Mouse (Mus musculus): ENCODE data around the gene 1600014C23Rik.

The 1600014C23Rik gene

DNA sequence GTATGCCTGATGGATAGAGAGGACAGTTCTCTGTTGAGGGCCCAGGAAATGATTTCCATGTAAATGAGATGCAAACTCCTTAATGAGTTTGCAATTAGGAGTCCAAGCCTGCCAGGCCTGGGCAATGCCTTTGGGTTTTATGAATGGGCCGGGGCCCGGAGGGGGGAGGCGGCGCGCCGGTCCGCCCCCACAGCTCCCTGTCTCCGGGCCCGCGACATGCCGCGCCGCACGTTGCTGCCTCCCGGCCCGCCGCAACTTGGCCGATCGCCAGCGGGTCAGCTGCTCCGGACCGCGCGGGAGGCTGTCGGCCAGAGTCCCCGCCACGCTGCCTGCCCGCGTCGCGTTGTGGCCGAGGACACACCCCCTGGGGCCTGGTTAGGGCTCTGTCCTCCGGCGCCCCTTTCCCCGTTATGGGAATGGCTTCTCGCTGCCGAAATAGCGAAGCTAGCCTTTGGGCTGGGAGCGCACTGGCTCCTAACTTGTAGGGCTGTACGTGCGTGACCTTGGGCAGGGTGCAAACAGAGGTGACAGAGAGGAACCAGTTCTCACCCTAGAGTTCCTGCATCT lies at the start of gene 1600014C23Rik:
TSS of gene 1600014C23Rik (minus strand) at position 110 of the 567 bp plus-strand sequence.
- DNase-seq (ENCODE audit: low spot score in 2 of 2), result peak in 1 of 2 experiments; percentile 64

DNA sequence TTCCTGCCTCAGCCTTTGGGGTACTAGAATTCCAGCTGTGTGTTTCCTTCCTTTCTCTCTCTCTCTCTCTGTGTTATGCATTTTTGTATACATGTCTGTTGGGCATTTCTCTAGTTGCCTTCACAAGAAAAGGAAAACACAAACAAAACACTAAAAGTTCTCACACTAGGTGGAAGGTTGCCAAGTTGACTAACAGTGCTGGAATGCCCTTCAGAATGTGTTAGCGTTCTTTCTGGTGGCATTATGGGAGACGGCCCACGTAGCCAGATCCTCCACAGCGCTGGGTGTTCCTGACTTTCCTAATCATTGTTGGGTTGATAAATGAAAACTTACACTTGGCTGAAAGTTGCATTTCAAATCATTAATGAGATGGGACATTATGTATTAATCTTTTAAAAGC lies 44.8 kb upstream of the 1600014C23Rik start:
- DNase-seq (ENCODE audit: low spot score in 2 of 2), result no peak

GRCm38 (mm10) chr17:45777431-45777830 lies 43.8 kb upstream of the 1600014C23Rik start:
- no peak for DNase-seq (ENCODE audit: low spot score in 2 of 2)

GRCm38 (mm10) chr17:45776185-45776584 lies 42.5 kb upstream of the 1600014C23Rik start:
- no peak for DNase-seq (ENCODE audit: low spot score in 2 of 2)

- DNase-seq (ENCODE audit: low spot score in 2 of 2), result no peak
Measured at GRCm38 (mm10) chr17:45775468-45775867, 41.8 kb upstream of the 1600014C23Rik start.

GRCm38 (mm10) chr17:45772566-45772965 lies 38.9 kb upstream of the 1600014C23Rik start:
- DNase-seq (ENCODE audit: low spot score in 2 of 2), result no peak

GRCm38 (mm10) chr17:45772096-45772495 lies 38.5 kb upstream of the 1600014C23Rik start:
- no peak for DNase-seq (ENCODE audit: low spot score in 2 of 2)

DNA sequence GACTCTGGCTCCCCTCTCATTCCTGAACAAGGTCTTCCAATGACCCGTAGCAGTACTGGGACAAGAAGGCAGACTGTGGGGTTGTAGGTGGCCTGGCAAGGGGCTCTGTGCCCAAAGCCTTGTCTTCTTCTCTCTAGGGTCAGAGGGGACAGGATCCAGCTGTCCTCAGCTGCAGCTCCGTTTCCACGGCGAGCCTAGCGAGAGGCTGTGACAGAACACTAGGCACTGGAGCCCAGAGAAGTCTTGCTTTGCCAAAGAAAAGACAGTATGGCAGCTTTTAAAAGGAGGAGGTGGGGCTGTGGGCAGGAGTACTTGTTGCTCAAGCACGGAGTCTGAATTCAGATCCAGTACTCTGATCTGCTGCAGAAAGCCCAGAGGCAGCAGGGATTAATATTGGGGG lies 36.8 kb upstream of the 1600014C23Rik start:
- no peak for DNase-seq (ENCODE audit: low spot score in 2 of 2)

- no peak for DNase-seq (ENCODE audit: low spot score in 2 of 2)
Measured at GRCm38 (mm10) chr17:45769821-45770220, 36.2 kb upstream of the 1600014C23Rik start.

- DNase-seq (ENCODE audit: low spot score in 2 of 2), result no peak
Measured at GRCm38 (mm10) chr17:45767536-45768146, 34.0 kb upstream of the 1600014C23Rik start.

- peak; percentile 71 to 77 for DNase-seq (ENCODE audit: low spot score in 2 of 2)
Measured at GRCm38 (mm10) chr17:45766735-45767535, 33.3 kb upstream of the 1600014C23Rik start.

DNA sequence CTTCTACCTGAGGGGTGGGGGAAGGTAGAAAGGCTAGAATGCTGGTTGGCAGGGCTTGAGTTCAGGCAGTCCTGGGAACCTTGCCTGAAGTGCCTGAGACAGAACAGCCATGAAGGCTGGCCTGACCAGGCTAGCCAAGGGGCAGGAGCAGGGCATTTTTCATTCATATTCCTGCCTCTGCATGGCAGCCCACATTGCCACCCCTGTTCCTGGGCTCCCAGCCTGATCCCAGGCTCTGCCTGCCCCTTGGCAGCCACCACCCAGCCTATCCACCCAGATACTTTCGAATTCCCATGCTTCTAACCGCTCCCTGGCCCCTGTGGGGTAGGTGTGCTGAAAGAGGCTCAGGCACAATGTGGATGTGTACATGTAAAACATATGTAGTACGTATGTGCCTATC lies 32.3 kb upstream of the 1600014C23Rik start:
- DNase-seq (ENCODE audit: low spot score in 2 of 2), result no peak

DNA sequence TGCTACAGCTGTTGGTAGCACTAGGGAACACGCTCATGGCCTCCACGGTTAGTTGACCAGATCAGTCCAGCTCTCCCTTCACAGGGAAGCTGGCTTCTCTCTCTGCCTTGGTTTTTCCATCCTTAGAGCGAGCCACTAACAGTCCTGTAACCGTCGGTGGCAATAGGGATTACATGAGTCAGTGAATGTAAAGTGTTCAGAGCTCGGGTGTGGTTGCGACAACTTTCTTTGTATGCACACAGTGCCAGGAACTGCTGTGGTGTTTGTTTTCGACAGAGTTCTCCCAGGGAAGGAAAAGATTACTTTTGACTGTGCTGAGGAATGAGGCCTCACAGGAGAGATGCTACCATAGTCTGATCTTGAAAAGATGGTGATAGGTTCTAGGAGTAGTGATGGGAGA lies 29.5 kb upstream of the 1600014C23Rik start:
- no peak for DNase-seq (ENCODE audit: low spot score in 2 of 2)

GRCm38 (mm10) chr17:45761902-45762301 lies 28.3 kb upstream of the 1600014C23Rik start:
- no peak for DNase-seq (ENCODE audit: low spot score in 2 of 2)

DNA sequence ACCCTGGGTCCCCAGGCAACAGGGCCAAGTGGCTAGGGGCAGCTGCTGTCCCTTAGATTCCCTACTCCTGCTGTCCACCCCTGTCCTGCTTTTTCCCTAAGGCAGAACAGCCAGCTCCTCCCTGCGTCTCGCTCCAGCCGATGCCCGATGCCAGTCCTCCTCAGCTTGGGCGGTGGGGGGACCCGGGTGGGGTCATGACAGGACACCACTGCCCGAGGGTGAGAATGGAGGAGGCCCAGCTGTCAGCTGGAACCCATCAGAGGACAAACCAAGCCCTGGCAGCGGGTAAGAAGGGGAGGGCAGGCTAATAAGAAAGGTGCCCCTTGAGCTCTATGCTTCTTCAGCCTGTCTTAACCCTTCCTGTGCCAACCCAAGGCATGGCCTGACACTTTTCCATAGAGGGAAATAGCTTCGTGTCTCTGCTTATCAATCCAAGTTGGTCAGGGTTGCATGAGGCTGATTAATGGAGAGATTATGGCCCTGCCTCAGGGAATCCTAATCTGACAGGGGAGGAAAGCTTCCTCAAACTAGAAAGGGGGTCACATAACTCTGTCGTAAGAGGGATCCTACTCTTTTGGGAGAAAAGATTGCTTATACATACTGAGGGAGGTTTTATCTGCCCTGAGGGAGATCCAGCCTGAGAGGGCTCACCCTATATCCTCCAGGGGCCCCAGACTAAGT lies 27.5 kb upstream of the 1600014C23Rik start:
- DNase-seq (ENCODE audit: low spot score in 2 of 2), result no peak

DNA sequence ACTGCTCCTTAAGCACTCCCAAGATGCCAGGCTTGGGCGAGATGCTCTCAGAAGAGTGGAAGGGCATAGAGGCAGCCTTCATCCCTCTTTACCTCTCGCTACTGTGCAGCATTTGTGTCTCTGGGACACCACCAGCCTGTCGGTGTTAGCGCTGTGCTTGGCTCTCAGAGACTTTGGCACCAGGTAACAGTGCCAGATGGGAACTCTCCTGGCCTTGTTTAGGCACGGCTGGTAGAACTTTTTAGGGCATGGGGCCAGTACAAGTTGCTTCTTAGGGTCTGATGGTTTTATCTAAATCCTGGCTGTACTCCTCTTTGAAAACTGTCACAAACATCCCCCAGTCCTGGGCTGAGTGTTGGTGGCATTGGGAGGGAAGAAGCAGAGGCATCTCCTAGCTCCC lies 26.1 kb upstream of the 1600014C23Rik start:
- no peak for DNase-seq (ENCODE audit: low spot score in 2 of 2)

- no peak for DNase-seq (ENCODE audit: low spot score in 2 of 2)
Measured at GRCm38 (mm10) chr17:45758808-45759207, 25.2 kb upstream of the 1600014C23Rik start.

DNA sequence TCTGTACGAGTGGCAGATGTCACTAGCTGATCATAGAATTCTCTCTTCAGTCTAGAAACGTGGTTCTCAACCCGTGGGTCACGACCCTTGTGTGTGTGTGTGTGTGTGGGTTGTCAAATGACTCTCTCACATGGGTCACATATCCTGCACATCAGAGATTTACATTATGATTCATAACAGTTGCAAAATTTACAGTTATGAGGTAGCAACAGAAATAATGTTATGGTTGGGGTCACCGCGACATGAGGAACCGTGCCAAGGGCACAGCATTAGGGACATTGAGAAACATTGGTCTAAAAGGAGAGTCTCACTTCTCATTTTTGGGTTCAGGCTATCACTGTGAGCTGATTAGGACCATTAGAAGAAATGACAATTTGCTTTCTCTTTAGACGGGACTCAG lies 24.3 kb upstream of the 1600014C23Rik start:
- no peak for DNase-seq (ENCODE audit: low spot score in 2 of 2)

DNA sequence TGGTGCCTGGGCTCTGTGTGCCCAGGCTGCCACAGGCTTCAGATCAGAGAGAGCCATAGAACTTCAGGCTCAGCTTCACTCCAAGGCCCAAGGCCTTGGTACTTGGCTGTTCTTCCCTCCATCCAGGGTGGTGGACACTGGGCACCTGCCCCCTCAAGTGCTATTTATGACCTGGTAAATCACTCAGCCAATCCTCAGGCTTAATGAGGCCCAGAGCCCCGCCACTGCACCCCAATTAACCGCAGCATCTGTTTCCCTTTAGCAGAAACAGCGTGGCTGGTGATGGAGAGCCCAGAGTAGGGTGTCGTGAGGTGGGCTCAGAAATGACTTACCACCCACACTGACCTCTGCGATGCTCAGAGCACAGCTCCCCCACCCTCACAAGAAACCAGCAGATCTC lies 23.2 kb upstream of the 1600014C23Rik start:
- no peak for DNase-seq (ENCODE audit: low spot score in 2 of 2)

- DNase-seq (ENCODE audit: low spot score in 2 of 2), result no peak
Measured at GRCm38 (mm10) chr17:45756391-45756790, 22.7 kb upstream of the 1600014C23Rik start.

DNA sequence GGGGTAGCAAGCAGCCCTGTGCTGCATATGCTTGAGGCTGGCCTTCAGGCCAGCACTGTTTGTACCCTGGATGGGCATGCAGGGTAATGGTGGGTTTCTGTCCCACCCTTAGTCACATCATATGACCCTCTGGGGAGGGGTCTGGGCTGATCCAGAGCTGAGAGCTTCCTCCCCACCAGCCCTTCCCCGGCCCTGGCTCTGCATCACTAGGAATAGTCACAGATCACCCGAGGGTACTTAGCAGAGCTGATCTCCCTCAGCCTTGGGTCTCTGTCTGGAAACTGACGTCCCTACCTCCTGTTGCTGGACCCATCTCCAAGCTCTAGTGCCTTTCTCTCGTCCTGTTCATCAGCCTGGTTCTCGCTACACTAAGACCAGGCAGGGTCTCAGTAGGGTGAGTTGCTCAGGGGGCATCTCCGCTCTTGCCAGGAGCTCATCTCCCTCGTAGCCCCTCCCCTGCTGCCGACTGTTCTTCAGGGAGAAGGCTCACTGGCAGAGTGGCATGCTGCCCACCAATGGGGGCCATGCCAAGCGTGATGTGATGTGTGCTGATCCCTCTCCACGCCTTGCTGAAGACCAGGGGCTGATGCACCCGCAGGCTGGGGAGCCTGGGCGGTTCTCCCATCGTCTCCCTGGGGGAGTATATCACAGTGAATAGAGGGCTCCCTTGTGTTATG lies 20.7 kb upstream of the 1600014C23Rik start:
- peak in 1 of 2 experiments; percentile 72 for DNase-seq (ENCODE audit: low spot score in 2 of 2)

GRCm38 (mm10) chr17:45752678-45753077 lies 19.0 kb upstream of the 1600014C23Rik start:
- DNase-seq (ENCODE audit: low spot score in 2 of 2), result no peak
